Mouse (Mus musculus) midbrain, embryonic 13.5 days (tissue): ENCODE results near the gene Tmem132c. TPM values are rescaled to one million over a fixed set of nuclear protein-coding genes. Genes with fewer than 3 reads are reported as not detected.

ENCODE experiments used
- ATAC-seq: fragments of 200-750 bp; cut with Nextera tagmentation; 2 replicates; pipeline ENCODE4 v1.8.0; 2017; ENCODE audit warnings: mild to moderate bottlenecking, moderate TSS enrichment, moderate library complexity
- H3K27ac ChIP-seq: fragments of 300-500 bp; sonication (generic); 2 replicates; pipeline ENCODE4 v1.5.1; 2015; ENCODE audit warnings: inconsistent platforms, mild to moderate bottlenecking, moderate library complexity
- H3K27me3 ChIP-seq: fragments of 300-500 bp; sonication (generic); 2 replicates; pipeline ENCODE4 v1.6.1; 2015; ENCODE audit warnings: mild to moderate bottlenecking, inconsistent platforms
- H3K36me3 ChIP-seq: fragments of 300-500 bp; sonication (generic); 2 replicates; pipeline ENCODE4 v1.6.1; 2015; ENCODE audit warnings: mild to moderate bottlenecking, inconsistent platforms
- H3K4me1 ChIP-seq: fragments of 300-500 bp; sonication (generic); replicated peaks from 2 replicates; pipeline ENCODE4 v1.6.1; 2015; ENCODE audit warnings: inconsistent platforms
- H3K4me2 ChIP-seq: fragments of 300-500 bp; sonication (generic); replicated peaks from 2 replicates; pipeline ENCODE4 v1.6.1; 2015; ENCODE audit warnings: moderate library complexity, mild to moderate bottlenecking, inconsistent platforms
- H3K4me3 ChIP-seq: fragments of 300-500 bp; sonication (generic); replicated peaks from 2 replicates; pipeline ENCODE4 v1.5.1; 2015; ENCODE audit warnings: mild to moderate bottlenecking, inconsistent platforms
- H3K9ac ChIP-seq: fragments of 300-500 bp; sonication (generic); replicated peaks from 2 replicates; pipeline ENCODE4 v1.6.1; 2015; ENCODE audit warnings: mild to moderate bottlenecking, inconsistent platforms
- H3K9me3 ChIP-seq: fragments of 300-500 bp; sonication (generic); 2 replicates; pipeline ENCODE4 v1.6.1; 2016; ENCODE audit warnings: mild to moderate bottlenecking, inconsistent platforms
- WGBS: fragments of 180-500 bp; shearing (Covaris S2); methylation state at CpG from one replicate; pipeline ENCODE4 v1.1.7; 2015; 5-methylcytosine and 5-hydroxymethylcytosine counted together
- polyA plus RNA-seq: library from polyadenylated mRNA; unstranded; fragments of >200 nt; fragmentation: Nextera tagmentation; extraction: Ambion mirVana; gene quantifications from 2 replicates; pipeline ENCODE4 v1.2.1, GENCODE M21; 2015

The Tmem132c gene
- polyA plus RNA-seq, 1 experiment from 2014 or later, result 11.2 TPM

GRCm38 (mm10) chr5:127379351-127379750 is 137.7 kb downstream of the Tmem132c start:
- 81% methylated on average over 2 of the region's 2 CpGs for whole genome bisulfite sequencing
- H3K4me3 ChIP-seq, result no peak overlapping the region
- peaks cover 12% of the 10 kb centered on the region for H3K4me1 ChIP-seq
- ATAC-seq, result no peak
- H3K36me3 ChIP-seq, result no peaks in the 10 kb centered on the region
- H3K9me3 ChIP-seq, result no peaks in the 10 kb centered on the region
- H3K4me2 ChIP-seq, result no peak overlapping the region
- H3K27me3 ChIP-seq, result 0 out of 2 replicates have a peak, but pooled peaks cover 2% of the 10 kb centered on the region
- no peak overlapping the region for H3K9ac ChIP-seq
- H3K27ac ChIP-seq, result no peak overlapping the region

GRCm38 (mm10) chr5:127381216-127381615 is 139.6 kb downstream of the Tmem132c start:
- H3K4me3 ChIP-seq, result no peak overlapping the region
- 0 out of 2 replicates have a peak, but pooled peaks cover 2% of the 10 kb centered on the region for H3K27me3 ChIP-seq
- 46% methylated on average over 4 of the region's 4 CpGs for WGBS
- H3K36me3 ChIP-seq, result no peaks in the 10 kb centered on the region
- ATAC-seq, result no peak
- H3K9ac ChIP-seq, result no peak overlapping the region
- no peaks in the 10 kb centered on the region for H3K9me3 ChIP-seq
- no peak overlapping the region for H3K27ac ChIP-seq
- H3K4me2 ChIP-seq, result no peak overlapping the region
- H3K4me1 ChIP-seq, result peaks cover 12% of the 10 kb centered on the region

GRCm38 (mm10) chr5:127382571-127382970 is 141.0 kb downstream of the Tmem132c start:
- peaks cover 12% of the 10 kb centered on the region for H3K4me1 ChIP-seq
- no peaks in the 10 kb centered on the region for H3K36me3 ChIP-seq
- WGBS, result 56% methylated on average over 5 of the region's 5 CpGs
- ATAC-seq, result no peak
- no peaks in the 10 kb centered on the region for H3K9me3 ChIP-seq
- no peak overlapping the region for H3K4me3 ChIP-seq
- no peak overlapping the region for H3K9ac ChIP-seq
- H3K27ac ChIP-seq, result no peak overlapping the region
- 0 out of 2 replicates have a peak, but pooled peaks cover 2% of the 10 kb centered on the region for H3K27me3 ChIP-seq
- no peak overlapping the region for H3K4me2 ChIP-seq

GRCm38 (mm10) chr5:127391187-127391586 is 149.6 kb downstream of the Tmem132c start:
- H3K9me3 ChIP-seq, result peaks cover 11% of the 10 kb centered on the region
- H3K4me3 ChIP-seq, result no peak overlapping the region
- no peaks in the 10 kb centered on the region for H3K27me3 ChIP-seq
- H3K27ac ChIP-seq, result no peak overlapping the region
- 98% methylated on average over 5 of the region's 5 CpGs for WGBS
- H3K4me2 ChIP-seq, result no peak overlapping the region
- ATAC-seq, result no peak
- no peaks in the 10 kb centered on the region for H3K36me3 ChIP-seq
- H3K9ac ChIP-seq, result no peak overlapping the region
- H3K4me1 ChIP-seq, result no peaks in the 10 kb centered on the region

GRCm38 (mm10) chr5:127396889-127397288 is 155.3 kb downstream of the Tmem132c start:
- no peaks in the 10 kb centered on the region for H3K36me3 ChIP-seq
- no peak for ATAC-seq
- peaks cover 4% of the 10 kb centered on the region; the same call in 1 of the 2 replicates for H3K9me3 ChIP-seq
- no peak overlapping the region for H3K27ac ChIP-seq
- H3K27me3 ChIP-seq, result no peaks in the 10 kb centered on the region
- WGBS, result 89% methylated on average over 9 of the region's 9 CpGs
- peaks cover 11% of the 10 kb centered on the region for H3K4me1 ChIP-seq
- no peak overlapping the region for H3K4me2 ChIP-seq
- H3K4me3 ChIP-seq, result no peak overlapping the region
- H3K9ac ChIP-seq, result no peak overlapping the region

GRCm38 (mm10) chr5:127398010-127398409 is 156.4 kb downstream of the Tmem132c start:
- Histone ChIP-seq H3K36me3 (no peaks in the 10 kb centered on the region), H3K27ac (no peak overlapping the region), H3K27me3 (no peaks in the 10 kb centered on the region), H3K4me3 (no peak overlapping the region), H3K4me2 (no peak overlapping the region), H3K9ac (0 out of 2 replicates have a peak overlapping the region, but pooled peaks have one; percentile 10), H3K4me1 (peaks cover 11% of the 10 kb centered on the region), H3K9me3 (peaks cover 4% of the 10 kb centered on the region; the same call in 1 of the 2 replicates)
- 17% methylated on average over 7 of the region's 7 CpGs for WGBS
- no peak for ATAC-seq

GRCm38 (mm10) chr5:127405391-127406000 is 163.9 kb downstream of the Tmem132c start:
- Histone ChIP-seq H3K4me1 (peaks cover 23% of the 10 kb centered on the region), H3K4me3 (no peak overlapping the region), H3K36me3 (no peaks in the 10 kb centered on the region), H3K4me2 (no peak overlapping the region), H3K27me3 (no peaks in the 10 kb centered on the region), H3K9me3 (peaks cover 3% of the 10 kb centered on the region; the same call in 1 of the 2 replicates), H3K27ac (0 out of 2 replicates have a peak overlapping the region, but pooled peaks have one; percentile 17), H3K9ac (no peak overlapping the region)
- peak; percentile 79 for ATAC-seq
- WGBS, result 38% methylated on average over 18 of the region's 18 CpGs

- Histone ChIP-seq H3K4me2 (no peak overlapping the region), H3K4me1 (peaks cover 23% of the 10 kb centered on the region), H3K27me3 (no peaks in the 10 kb centered on the region), H3K9ac (no peak overlapping the region), H3K27ac (0 out of 2 replicates have a peak overlapping the region, but pooled peaks have one; percentile 17), H3K4me3 (no peak overlapping the region), H3K9me3 (no peaks in the 10 kb centered on the region), H3K36me3 (no peaks in the 10 kb centered on the region)
- ATAC-seq, result 0 out of 2 replicates have a peak, but pooled peaks have one; percentile 34
- WGBS, result 14% methylated on average over 9 of the region's 9 CpGs
Measured at GRCm38 (mm10) chr5:127406014-127406655, 164.5 kb downstream of the Tmem132c start.

- Histone ChIP-seq H3K27ac (no peak overlapping the region), H3K4me2 (no peak overlapping the region), H3K4me1 (no peaks in the 10 kb centered on the region), H3K9me3 (no peaks in the 10 kb centered on the region; the same call in 1 of the 2 replicates), H3K9ac (no peak overlapping the region), H3K36me3 (no peaks in the 10 kb centered on the region), H3K27me3 (no peaks in the 10 kb centered on the region), H3K4me3 (no peak overlapping the region)
- ATAC-seq, result no peak
- 75% methylated on average over 7 of the region's 7 CpGs for WGBS
Measured at GRCm38 (mm10) chr5:127416536-127416935, 174.9 kb downstream of the Tmem132c start.

- H3K4me3 ChIP-seq, result no peak overlapping the region
- H3K27ac ChIP-seq, result no peak overlapping the region
- H3K9ac ChIP-seq, result no peak overlapping the region
- no peak overlapping the region for H3K4me2 ChIP-seq
- H3K4me1 ChIP-seq, result no peaks in the 10 kb centered on the region
- H3K9me3 ChIP-seq, result no peaks in the 10 kb centered on the region
- no peaks in the 10 kb centered on the region for H3K27me3 ChIP-seq
- H3K36me3 ChIP-seq, result no peaks in the 10 kb centered on the region
- ATAC-seq, result no peak
Measured at GRCm38 (mm10) chr5:127423936-127424335, 182.3 kb downstream of the Tmem132c start.

GRCm38 (mm10) chr5:127429124-127429523 is 187.5 kb downstream of the Tmem132c start:
- H3K4me2 ChIP-seq, result no peak overlapping the region
- no peaks in the 10 kb centered on the region for H3K36me3 ChIP-seq
- H3K27me3 ChIP-seq, result no peaks in the 10 kb centered on the region
- no peak overlapping the region for H3K27ac ChIP-seq
- no peak overlapping the region for H3K4me3 ChIP-seq
- H3K9me3 ChIP-seq, result no peaks in the 10 kb centered on the region
- peak; percentile 48; the same call in 1 of the 2 replicates for ATAC-seq
- H3K4me1 ChIP-seq, result no peaks in the 10 kb centered on the region
- 37% methylated on average over 10 of the region's 10 CpGs for WGBS
- H3K9ac ChIP-seq, result no peak overlapping the region

- no peak overlapping the region for H3K4me3 ChIP-seq
- H3K36me3 ChIP-seq, result no peaks in the 10 kb centered on the region
- no peaks in the 10 kb centered on the region for H3K27me3 ChIP-seq
- no peak overlapping the region for H3K9ac ChIP-seq
- H3K9me3 ChIP-seq, result no peaks in the 10 kb centered on the region
- H3K4me1 ChIP-seq, result no peaks in the 10 kb centered on the region
- 73% methylated on average over 9 of the region's 9 CpGs for WGBS
- H3K4me2 ChIP-seq, result no peak overlapping the region
- no peak overlapping the region for H3K27ac ChIP-seq
- no peak for ATAC-seq
Measured at GRCm38 (mm10) chr5:127431561-127431960, 190.0 kb downstream of the Tmem132c start.
